Mouse (Mus musculus) B cell, adult 2 months (primary cell): ENCODE data around the gene Irgm2.

Experiments
- DNase-seq, 2 experiments: peaks; one replicate each; pipeline ENCODE4 v3.0.0; 2022

Gene Irgm2

GRCm38 (mm10) chr11:58199229-58200037 lies at the start of gene Irgm2, which contains the start of gene Igtp:
Irgm2 (plus strand) TSS chr11:58199618.
Igtp (plus strand) TSS chr11:58199556.
- peak; percentile 95 to 96 for DNase-seq

- DNase-seq = no peak
Measured at GRCm38 (mm10) chr11:58155458-58155857, 44.0 kb upstream of the Irgm2 start.

- no peak for DNase-seq
Measured at GRCm38 (mm10) chr11:58156871-58157270, 42.5 kb upstream of the Irgm2 start.

- DNase-seq = peak in 1 of 2 experiments; percentile 24
Measured at GRCm38 (mm10) chr11:58165072-58165471, 34.3 kb upstream of the Irgm2 start.

DNA sequence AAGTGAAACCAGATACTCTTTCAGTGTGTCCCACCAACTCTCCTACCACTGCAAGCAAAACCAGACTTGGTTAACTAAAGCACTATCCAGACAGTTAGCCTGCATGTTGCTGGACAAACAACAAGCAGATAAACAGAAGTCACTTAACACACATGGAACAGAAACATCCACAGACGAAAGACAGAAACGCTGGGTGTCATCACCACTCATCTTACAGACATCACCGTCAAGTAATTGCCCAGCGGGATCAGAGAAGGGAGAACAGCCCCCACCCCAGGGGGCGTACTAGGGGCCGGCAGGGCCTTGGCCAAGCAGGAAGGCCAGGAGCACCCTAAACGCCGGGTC lies 31.6 kb upstream of the Irgm2 start:
- no peak for DNase-seq

DNA sequence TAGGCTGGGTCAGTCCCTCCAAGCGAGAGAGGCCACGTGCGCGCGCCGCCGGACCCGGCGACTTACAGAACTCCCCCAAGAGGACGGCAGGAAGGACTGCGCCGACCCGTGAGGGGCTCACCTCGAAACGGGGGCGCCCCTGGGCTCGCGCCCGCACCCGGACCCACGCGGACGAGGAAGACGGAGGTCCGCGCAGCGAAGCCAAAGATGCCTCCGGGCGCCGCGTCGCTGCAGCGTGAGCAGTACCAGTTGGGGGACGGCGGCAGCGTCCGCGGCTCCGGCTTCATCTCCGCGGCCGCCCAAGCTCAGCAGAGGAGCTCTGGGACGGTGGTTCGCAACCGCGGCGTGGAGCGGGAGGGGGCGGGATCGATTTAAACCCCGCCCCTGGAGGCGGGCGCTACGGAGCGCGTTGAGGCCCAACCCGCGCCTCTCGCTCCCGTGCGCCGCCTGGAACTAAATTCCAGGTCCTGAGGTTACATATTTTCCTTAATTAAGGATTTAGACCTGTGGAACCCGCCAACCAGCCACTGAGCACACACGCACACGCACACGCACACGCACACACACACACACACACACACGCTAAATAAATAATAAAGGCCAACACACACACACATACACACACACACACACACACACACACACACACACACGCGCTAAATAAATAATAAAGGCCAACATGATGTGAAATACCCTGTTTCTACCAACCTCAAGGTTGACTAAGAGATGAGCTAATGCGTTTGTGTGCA lies 31.1 kb upstream of the Irgm2 start, which contains the start of gene Gemin5:
Gemin5 (minus strand) TSS at position 373 of the 749 bp plus-strand sequence.
- peak; percentile 89 to 90 for DNase-seq

GRCm38 (mm10) chr11:58169666-58170065 lies 29.8 kb upstream of the Irgm2 start:
- no peak for DNase-seq

GRCm38 (mm10) chr11:58171459-58172091 lies 27.8 kb upstream of the Irgm2 start, which contains the start of gene Mrpl22:
Mrpl22 (plus strand) TSS chr11:58171661.
- peak; percentile 92 to 93 for DNase-seq

DNA sequence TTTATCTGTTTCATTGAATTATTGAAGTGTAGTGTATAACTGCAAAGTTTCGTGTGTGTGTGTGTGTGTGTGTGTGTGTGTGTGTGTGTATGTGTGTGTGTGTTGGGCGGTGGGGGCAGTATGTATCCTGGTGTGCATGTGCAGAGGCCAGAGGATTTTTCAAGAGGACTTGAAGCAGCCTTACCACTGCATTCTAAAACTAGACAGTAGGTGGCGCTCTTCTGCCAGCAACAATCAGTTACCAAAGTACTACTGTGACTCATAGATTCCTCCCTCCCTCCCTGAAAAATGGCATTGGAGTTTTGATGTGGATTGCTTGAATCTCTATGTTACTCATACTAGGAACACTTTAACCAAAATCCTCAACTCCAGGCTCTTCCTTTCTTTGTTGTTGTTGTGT lies 19.9 kb upstream of the Irgm2 start:
- DNase-seq = peak; percentile 81 to 82

DNA sequence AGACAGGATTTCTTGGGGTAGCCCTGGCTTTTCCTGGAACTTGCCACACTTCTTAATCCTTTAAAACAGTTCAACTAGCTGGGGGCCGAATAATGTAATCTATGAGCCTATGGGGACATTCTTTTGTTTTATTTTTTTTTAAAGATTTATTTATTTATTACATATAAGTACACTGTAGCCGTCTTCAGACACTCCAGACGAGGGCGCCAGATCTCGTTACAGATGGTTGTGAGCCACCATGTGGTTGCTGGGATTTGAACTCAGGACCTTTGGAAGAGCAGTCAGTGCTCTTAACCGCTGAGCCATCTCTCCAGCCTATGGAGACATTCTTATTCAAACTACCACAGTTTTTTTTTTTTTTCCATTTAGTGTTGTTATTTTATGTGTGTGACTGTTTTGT lies 19.4 kb upstream of the Irgm2 start:
- DNase-seq = peak; percentile 49 to 50

DNA sequence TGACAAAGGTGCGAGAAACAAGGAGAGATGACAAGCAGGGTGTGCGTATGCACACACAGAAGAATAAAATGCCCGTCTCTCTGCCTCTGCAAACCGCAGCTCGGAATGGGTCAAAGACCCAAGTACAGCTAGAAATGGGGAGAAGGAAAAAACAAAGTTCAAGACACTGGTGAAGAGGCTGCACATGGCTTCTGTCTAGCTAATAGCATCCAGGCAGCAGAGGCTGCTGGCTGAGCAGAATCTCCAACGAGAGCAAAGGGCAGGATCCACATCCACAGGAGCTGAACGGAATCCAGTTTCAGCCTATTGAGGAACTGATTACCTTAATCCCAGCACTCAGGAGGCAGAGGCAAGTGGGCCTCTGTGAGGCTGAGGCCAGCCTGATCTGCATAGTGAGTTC lies 18.7 kb upstream of the Irgm2 start:
- DNase-seq = no peak

- DNase-seq = peak; percentile 56 to 57
Measured at GRCm38 (mm10) chr11:58183579-58183978, 15.8 kb upstream of the Irgm2 start.

DNA sequence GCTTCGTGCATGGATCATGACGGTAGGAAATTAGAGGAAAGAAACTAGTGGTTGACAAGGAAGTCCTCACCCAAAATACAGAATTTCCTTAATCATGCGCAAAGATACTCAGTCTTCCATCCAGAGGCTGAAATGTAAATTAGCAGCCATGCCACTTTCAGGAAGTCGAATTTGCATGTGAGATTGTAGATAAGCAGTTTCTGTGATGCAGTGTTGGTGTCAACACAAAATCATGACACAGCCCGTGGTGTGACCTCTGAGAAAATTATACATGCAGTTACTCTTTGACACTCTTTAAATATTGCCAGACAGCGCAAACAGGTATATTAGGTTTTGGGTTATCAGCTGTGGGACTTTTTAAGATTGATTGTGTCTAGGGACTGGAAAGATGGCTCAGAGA lies 9.7 kb upstream of the Irgm2 start:
- DNase-seq = no peak

DNA sequence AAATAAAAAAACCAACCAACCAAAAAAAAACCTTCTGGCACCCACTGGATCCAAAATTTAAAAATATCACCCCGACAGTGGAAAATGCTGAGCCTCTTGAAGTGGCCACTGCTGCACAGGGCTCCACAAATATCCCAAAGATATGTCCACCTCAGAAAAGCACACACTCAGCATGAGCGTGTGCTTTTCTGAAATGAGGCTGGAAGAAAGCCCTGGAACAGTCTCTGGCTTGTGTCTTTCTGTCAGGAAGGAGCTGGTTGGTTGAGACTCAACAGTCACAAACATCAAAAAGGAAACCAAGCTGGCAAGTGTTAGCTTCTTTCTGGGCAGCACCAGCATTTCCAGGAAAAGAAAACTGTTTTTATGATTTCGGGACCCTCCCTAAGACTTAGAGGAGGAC lies 6.1 kb upstream of the Irgm2 start:
- DNase-seq = no peak

GRCm38 (mm10) chr11:58193860-58194520 lies 5.4 kb upstream of the Irgm2 start:
- DNase-seq = no peak

- DNase-seq = no peak
Measured at GRCm38 (mm10) chr11:58198663-58199062, 755 bp upstream of the Irgm2 start.

DNA sequence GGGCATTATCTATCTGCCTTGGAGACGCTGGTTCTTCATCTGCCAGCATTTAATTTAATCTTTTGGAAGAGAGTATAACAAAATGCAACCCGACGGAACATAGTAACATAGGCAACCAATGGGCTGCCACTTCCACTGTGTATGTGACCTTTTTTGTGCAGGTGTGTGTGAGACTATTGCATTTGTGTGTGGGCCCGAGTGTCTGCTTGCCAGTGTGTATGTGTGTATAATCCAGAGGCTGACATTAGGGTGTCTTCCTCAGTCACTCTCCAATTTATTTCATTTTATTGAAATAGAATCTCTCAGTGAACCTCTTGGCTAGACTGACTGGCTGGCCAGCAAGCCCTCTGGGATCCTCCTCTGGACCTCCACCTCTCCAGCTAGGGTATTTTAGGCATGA lies 808 bp downstream of the Irgm2 start:
- no peak for DNase-seq

DNA sequence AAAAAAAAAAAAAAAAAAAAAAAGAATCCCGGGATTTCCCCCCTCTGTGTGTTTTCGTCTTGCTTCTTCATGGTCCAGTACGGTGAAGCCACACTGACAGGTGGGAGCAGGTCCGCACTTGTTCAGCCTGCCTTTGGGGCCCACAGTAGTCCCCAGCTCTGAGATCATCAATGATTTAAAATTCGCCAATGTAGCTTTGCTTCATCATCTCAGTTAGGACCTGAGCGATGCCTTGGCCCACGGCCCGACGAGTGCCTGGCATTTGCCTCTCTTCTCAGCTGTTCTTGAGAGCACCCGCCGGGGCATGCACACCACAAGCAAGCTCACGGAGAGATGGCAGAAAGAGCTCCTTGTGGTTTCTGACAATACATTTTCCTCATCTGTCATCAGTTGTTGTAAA lies 1.6 kb downstream of the Irgm2 start:
- DNase-seq = no peak

GRCm38 (mm10) chr11:58210321-58210886 lies 11.0 kb downstream of the Irgm2 start:
- no peak for DNase-seq

GRCm38 (mm10) chr11:58211062-58211681 lies 11.8 kb downstream of the Irgm2 start:
- no peak for DNase-seq

DNA sequence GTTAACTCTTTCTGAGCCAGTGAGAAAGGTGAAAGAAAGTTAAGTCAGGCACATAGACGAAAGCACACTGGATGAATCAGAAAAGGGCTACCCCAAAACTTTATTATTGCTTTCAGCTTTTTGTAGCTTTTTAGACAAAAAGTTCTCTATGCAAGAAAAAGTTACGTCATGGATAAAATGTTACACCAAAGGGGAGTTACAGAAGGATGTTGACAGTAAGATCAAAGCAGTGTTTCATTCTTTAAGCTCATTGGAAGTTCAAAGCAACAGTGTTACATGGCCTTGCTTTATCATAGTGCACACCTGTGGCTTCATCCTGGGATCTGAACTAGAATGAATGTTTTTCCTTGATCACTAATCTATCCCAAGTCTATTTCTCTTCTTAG lies 12.3 kb downstream of the Irgm2 start:
- DNase-seq = no peak

- DNase-seq = no peak
Measured at GRCm38 (mm10) chr11:58213673-58214342, 14.4 kb downstream of the Irgm2 start.
